19 mouse cellular contexts compared by ENCODE assay signal in genomic region chr17:90583196-90583595, GRCm38 (mm10).
DNase-seq lines count a peak whose midpoint lies in the region; ATAC-seq and TF ChIP-seq lines count a peak whose summit lies in the region.
"Had no signal": no experiment of that assay in that cellular context is flagged by ENCODE, and none has a peak within 500 bp of the region (broad histone marks: within the 10 kb centered on the region; RNA-seq: fewer than 3 reads in every experiment).

No protein-coding gene starts in this region.

- H3K4me2 ChIP-seq in hindbrain, postnatal 0 days (ENCODE audit: low read depth, low read length) = no peak overlapping the region
- H3K4me2 ChIP-seq in hindbrain, embryonic 11.5 days (replicated peaks; ENCODE audit: low read depth, low read length) = no peak overlapping the region
- H3K4me2 ChIP-seq: embryonic facial prominence, embryonic 13.5 days; lung, embryonic 14.5 days had no signal

- H3K9me3 ChIP-seq in hindbrain, postnatal 0 days (ENCODE audit: low read length) = no peaks in the 10 kb centered on the region
- H3K9me3 ChIP-seq in hindbrain, embryonic 11.5 days (ENCODE audit: control insufficient read depth, low read length) = no peaks in the 10 kb centered on the region
- H3K9me3 ChIP-seq: embryonic facial prominence, embryonic 13.5 days; heart, embryonic 10.5 days had no signal

- no peak overlapping the region for H3K27ac ChIP-seq in hindbrain, postnatal 0 days
- H3K27ac ChIP-seq in hindbrain, embryonic 11.5 days (ENCODE audit: low read depth, low read length) = no peak overlapping the region
- H3K27ac ChIP-seq: embryonic facial prominence, embryonic 13.5 days; heart, embryonic 10.5 days; kidney, postnatal 0 days; macrophage had no signal

- 39% methylated on average over 3 of the region's 3 CpGs for WGBS in hindbrain, postnatal 0 days
- 74% methylated on average over 3 of the region's 3 CpGs for WGBS in hindbrain, embryonic 11.5 days

- H3K4me1 ChIP-seq in hindbrain, postnatal 0 days (ENCODE audit: insufficient read depth, low read length) = no peaks in the 10 kb centered on the region
- no peaks in the 10 kb centered on the region for H3K4me1 ChIP-seq in hindbrain, embryonic 11.5 days (replicated peaks; ENCODE audit: control insufficient read depth, insufficient read depth, low read length)
- H3K4me1 ChIP-seq: heart, embryonic 10.5 days had no signal

- no peak overlapping the region for H3K4me3 ChIP-seq in hindbrain, postnatal 0 days (ENCODE audit: low read length)
- H3K4me3 ChIP-seq in hindbrain, embryonic 11.5 days (ENCODE audit: low read depth, low read length) = no peak overlapping the region
- H3K4me3 ChIP-seq: embryonic facial prominence, embryonic 13.5 days; heart, embryonic 10.5 days had no signal

- H3K27me3 ChIP-seq in hindbrain, postnatal 0 days (ENCODE audit: insufficient read depth, low read length) = no peaks in the 10 kb centered on the region
- no peaks in the 10 kb centered on the region for H3K27me3 ChIP-seq in hindbrain, embryonic 11.5 days (ENCODE audit: control insufficient read depth, insufficient read depth, low read length)
- H3K27me3 ChIP-seq: Patski had no signal

- TF ChIP-seq CTCF in hindbrain, postnatal 0 days (IDR thresholded peaks at IDR 0.05; ENCODE audit: low read depth) = no peak

- peak; percentile 46 for DNase-seq in cerebellum, adult 9-10 months
- DNase-seq in cerebellum, adult 11 months = no peak
- DNase-seq in hindbrain, postnatal 0 days (ENCODE audit: low spot score) = peak; percentile 24
- no peak for DNase-seq in hindbrain, embryonic 11.5 days (ENCODE audit: low spot score)
- peak; percentile 12 for DNase-seq in MN1 (ENCODE audit: low spot score)
- DNase-seq in cerebellum, postnatal 25 days = peak; percentile 37 to 39
- DNase-seq in thymus, postnatal 10 days (ENCODE audit: low spot score in 2 of 2) = no peak
- DNase-seq: gastrocnemius, postnatal 36 days; heart, postnatal 36 days; lung, embryonic 14.5 days; right cerebral cortex, postnatal 14 days; thymus, postnatal 4 days had no signal

- no peaks in the 10 kb centered on the region for H3K36me3 ChIP-seq in hindbrain, postnatal 0 days (ENCODE audit: insufficient read depth, low read length)
- H3K36me3 ChIP-seq in hindbrain, embryonic 11.5 days (ENCODE audit: control insufficient read depth, insufficient read depth, low read length) = no peaks in the 10 kb centered on the region
- H3K36me3 ChIP-seq: embryonic facial prominence, embryonic 13.5 days; heart, embryonic 10.5 days had no signal

- no peak for ATAC-seq in hindbrain, postnatal 0 days
- no peak for ATAC-seq in hindbrain, embryonic 11.5 days (ENCODE audit: low FRiP score)
- no peak for ATAC-seq in monocyte, adult 5-6 weeks (replicated peaks; ENCODE audit: insufficient number of reproducible peaks, low FRiP score, low TSS enrichment, poor library complexity, severe bottlenecking)
- ATAC-seq: intestine, postnatal 0 days; Patski had no signal

- H3K9ac ChIP-seq in hindbrain, postnatal 0 days (replicated peaks; ENCODE audit: low read length) = no peak overlapping the region
- no peak overlapping the region for H3K9ac ChIP-seq in hindbrain, embryonic 11.5 days (ENCODE audit: low read depth, low read length)
- H3K9ac ChIP-seq: embryonic facial prominence, embryonic 13.5 days; lung, embryonic 14.5 days had no signal

Comparison
In these comparisons a context has a peak if more than half of its experiments do, and no peak if none do; other contexts are left out.
1. DNase-seq: peak in cerebellum, adult 9-10 months (single experiment), hindbrain, postnatal 0 days (single experiment), MN1 (single experiment) and cerebellum, postnatal 25 days (2 of 2); none in cerebellum, adult 11 months (single experiment), hindbrain, embryonic 11.5 days (single experiment) and thymus, postnatal 10 days (0 of 2).